Mouse (Mus musculus): ENCODE measurements at regions not wholly inside any gene's neighbourhood (a gene's known extent, or its start where the extent isn't known, plus 50 kb on each side); places are given as distances from the start of the nearest gene placed in this dataset.
A peak's percentile ranks its signal among the peaks of the same experiment; 100 is the strongest.

GRCm38 (mm10) chr17:63798961-63799531, 63.8 kb upstream of the Fer start:
- DNase-seq (ENCODE audit: low spot score in 2 of 2): no peak

- DNase-seq (ENCODE audit: low spot score in 2 of 2): no peak
Measured at GRCm38 (mm10) chr17:63801411-63801810, 61.5 kb upstream of the Fer start.

- no peak for DNase-seq (ENCODE audit: low spot score in 2 of 2)
Measured at GRCm38 (mm10) chr17:63802846-63803245, 60.0 kb upstream of the Fer start.

- DNase-seq (ENCODE audit: low spot score in 2 of 2): peak; percentile 5 to 53
Measured at GRCm38 (mm10) chr17:63803599-63803998, 59.3 kb upstream of the Fer start.

- DNase-seq (ENCODE audit: low spot score in 2 of 2): no peak
Measured at GRCm38 (mm10) chr17:63804416-63804815, 58.4 kb upstream of the Fer start.

GRCm38 (mm10) chr17:63806360-63806759, 56.5 kb upstream of the Fer start:
- DNase-seq (ENCODE audit: low spot score in 2 of 2): no peak

- no peak for DNase-seq (ENCODE audit: low spot score in 2 of 2)
Measured at GRCm38 (mm10) chr17:63807590-63808228, 55.2 kb upstream of the Fer start.

GRCm38 (mm10) chr17:63808756-63809155, 54.1 kb upstream of the Fer start:
- DNase-seq (ENCODE audit: low spot score in 2 of 2): no peak

GRCm38 (mm10) chr17:63811246-63811785, 51.5 kb upstream of the Fer start:
- DNase-seq (ENCODE audit: low spot score in 2 of 2): no peak

GRCm38 (mm10) chr17:63812586-63812985, 50.3 kb upstream of the Fer start:
- DNase-seq (ENCODE audit: low spot score in 2 of 2): no peak

All from heart, adult 9 months (tissue).